Mouse (Mus musculus): ENCODE data around the gene Gm5591. TPM values are rescaled to one million over a fixed set of nuclear protein-coding genes. Genes with fewer than 3 reads are reported as not detected.
"Not testable (repeated sequence)": the region's sequence is repeated elsewhere in the genome, so short reads cannot be mapped to it uniquely, and the experiment has no call there.

Gene Gm5591
- polyA plus RNA-seq (2012; rRNA removed): 7.3 and 7.7 TPM in 2 replicates

DNA sequence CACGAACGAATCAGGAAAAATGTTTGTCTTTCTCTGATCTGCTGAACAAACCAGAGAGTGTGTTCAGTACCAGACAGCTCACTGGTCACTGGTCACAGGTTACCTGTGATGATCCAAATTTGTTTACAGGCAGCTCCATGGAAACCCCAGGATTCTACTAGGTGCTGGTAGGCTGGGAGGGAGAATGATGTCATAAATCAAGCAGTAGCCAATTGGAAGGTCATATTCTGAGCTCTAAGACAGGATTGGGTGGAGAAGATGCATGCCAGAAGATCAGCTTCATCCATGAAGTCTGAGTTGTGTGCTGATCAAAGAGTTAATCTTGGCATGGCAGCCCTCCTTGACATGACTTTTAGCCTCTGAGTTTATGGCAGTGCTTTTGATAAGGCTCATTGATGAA is at the start of gene Gm5591:
Gm5591 (minus strand) TSS at position 101 of the 400 bp plus-strand sequence.
- not testable (repeated sequence) for H3K4me1 ChIP-seq (ENCODE audit: control insufficient read depth, insufficient read depth, low read length); H3K27ac ChIP-seq (ENCODE audit: control insufficient read depth, insufficient read depth, low read depth, low read length); H3K27me3 ChIP-seq (ENCODE audit: control insufficient read depth, insufficient read depth, low read length)

DNA sequence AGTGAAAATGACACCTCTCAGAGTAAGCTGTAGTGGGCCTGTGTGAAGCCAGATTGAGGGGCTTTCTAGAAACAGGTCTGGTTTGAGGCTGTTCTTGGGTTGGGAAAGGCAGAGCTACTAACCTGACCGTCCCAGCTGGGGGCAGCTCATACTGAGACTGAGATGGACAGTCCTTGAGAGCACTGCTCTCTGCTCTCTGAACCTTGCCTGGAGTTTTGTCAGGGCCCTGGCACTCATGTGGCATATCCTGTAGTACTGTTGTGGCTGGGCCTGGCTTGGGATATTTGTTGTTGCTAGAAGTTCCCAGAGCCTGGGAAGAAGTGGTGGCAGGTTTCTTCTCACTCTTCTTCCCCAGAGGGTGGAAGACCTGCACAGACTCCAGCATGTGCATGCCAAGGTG is 39.5 kb downstream of the Gm5591 start:
- not testable (repeated sequence) for H3K4me3 ChIP-seq (ENCODE audit: control insufficient read depth, low read depth, low read length); H3K27ac ChIP-seq (ENCODE audit: control insufficient read depth, insufficient read depth, low read depth, low read length); H3K27me3 ChIP-seq (ENCODE audit: control insufficient read depth, insufficient read depth, low read length); H3K36me3 ChIP-seq (ENCODE audit: control insufficient read depth, insufficient read depth, low read length); H3K4me1 ChIP-seq (ENCODE audit: control insufficient read depth, insufficient read depth, low read length)

More for the DNA sequence above, at the start of gene Gm5591:
- H3K4me3 ChIP-seq (ENCODE audit: control insufficient read depth, low read depth, low read length): peak within 1 kb of the TSS; percentile 58; the same call in 1 of the 2 replicates
- not testable (repeated sequence) for H3K36me3 ChIP-seq (ENCODE audit: control insufficient read depth, insufficient read depth, low read length)

Data from testis, adult 2 months (tissue).